ENCODE assay signal across 27 mouse cellular contexts in the genomic region with DNA sequence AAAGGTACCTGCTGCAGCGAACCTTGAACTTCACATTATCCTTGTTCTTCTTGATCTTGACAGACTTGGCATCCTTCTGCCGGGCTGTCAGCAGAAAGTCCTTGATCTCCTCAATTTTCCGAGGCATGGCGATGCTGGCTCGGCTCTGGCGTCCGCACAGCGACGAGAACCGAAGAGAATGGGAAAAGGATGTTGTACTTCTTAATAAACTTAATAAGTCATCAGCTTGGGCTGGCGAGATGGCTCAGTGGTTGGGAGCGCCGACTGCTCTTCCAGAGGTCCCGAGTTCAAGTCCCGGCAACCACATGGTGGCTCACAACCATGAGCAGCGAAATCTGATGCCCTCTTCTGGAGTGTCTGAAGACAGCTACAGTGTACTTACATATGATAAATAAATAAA. TPM values are rescaled to one million over a fixed set of nuclear protein-coding genes. Genes with fewer than 3 reads are reported as not detected.
"Had no signal": no experiment of that assay in that cellular context is flagged by ENCODE, and none has a peak within 500 bp of the region (broad histone marks: within the 10 kb centered on the region; RNA-seq: fewer than 3 reads in every experiment).

No protein-coding gene starts in this region.

RNA-seq across cellular contexts. Expression of gene Evx1, which starts 33.5 kb away (rescaled TPM):
- total RNA-seq: common myeloid progenitor, adult 5-6 weeks; forebrain, postnatal 0 days; gastrocnemius, adult 18-20 months; gastrocnemius, adult 2 months; gastrocnemius, adult 8-10 months; gastrocnemius, postnatal 10 days; gastrocnemius, postnatal 14 days; gastrocnemius, postnatal 25 days; gastrocnemius, postnatal 36 days; gastrocnemius, postnatal 4 days; granulocyte monocyte progenitor cell, adult 5-6 weeks; heart, adult 18-20 months; heart, adult 2 months; heart, adult 8-10 months had no signal
- polyA plus RNA-seq: cortical plate, adult 2 months; embryonic facial prominence, embryonic 13.5 days; embryonic facial prominence, embryonic 15.5 days; erythroblast, embryonic 14.5 days; forebrain, embryonic 10.5 days; forebrain, embryonic 11.5 days; forebrain, embryonic 12.5 days; forebrain, embryonic 13.5 days; forebrain, embryonic 14.5 days; forebrain, embryonic 15.5 days; forebrain, embryonic 16.5 days; forebrain, postnatal 0 days; frontal cortex, adult 2 months; heart, adult 2 months; heart, embryonic 11.5 days had no signal
